Mouse (Mus musculus) small intestine, adult 2 months (tissue): ENCODE data around the gene Pnldc1.

Experiments used
- CTCF ChIP-seq: fragments of 200-500 bp; IDR thresholded peaks from 2 replicates; pipeline ENCODE4 v1.5.1; 2012; ENCODE audit warnings: low read depth, mild to moderate bottlenecking, control low read depth, inconsistent platforms, low read length, moderate library complexity, mixed read lengths; ENCODE audit not compliant: insufficient replicate concordance, insufficient read length; ENCODE audit errors: extremely low read depth
- POLR2A ChIP-seq: fragments of 200-500 bp; IDR thresholded peaks from 2 replicates; pipeline ENCODE4 v1.6.1; 2012; ENCODE audit warnings: low read depth, mild to moderate bottlenecking, control low read depth, inconsistent platforms, low read length, moderate library complexity

GRCm38 (mm10) chr17:12937412-12937970, 27.5 kb upstream of the Pnldc1 start:
- TF ChIP-seq CTCF (no peak), POLR2A (no peak)
